Mouse (Mus musculus) adrenal gland, adult (tissue): ENCODE data around the gene Lrrk1.
A peak's percentile ranks its signal among the peaks of the same experiment; 100 is the strongest.
"Not testable (repeated sequence)": the region's sequence is repeated elsewhere in the genome, so short reads cannot be mapped to it uniquely, and the experiment has no call there.

ENCODE experiments used
- DNase-seq, 2 experiments: peaks; one replicate each; pipeline ENCODE4 v3.0.0; 2022 to 2023; ENCODE audit warnings: low spot score in 1 of 2; ENCODE audit not compliant: inconsistent age in 2 of 2

The Lrrk1 gene

DNA sequence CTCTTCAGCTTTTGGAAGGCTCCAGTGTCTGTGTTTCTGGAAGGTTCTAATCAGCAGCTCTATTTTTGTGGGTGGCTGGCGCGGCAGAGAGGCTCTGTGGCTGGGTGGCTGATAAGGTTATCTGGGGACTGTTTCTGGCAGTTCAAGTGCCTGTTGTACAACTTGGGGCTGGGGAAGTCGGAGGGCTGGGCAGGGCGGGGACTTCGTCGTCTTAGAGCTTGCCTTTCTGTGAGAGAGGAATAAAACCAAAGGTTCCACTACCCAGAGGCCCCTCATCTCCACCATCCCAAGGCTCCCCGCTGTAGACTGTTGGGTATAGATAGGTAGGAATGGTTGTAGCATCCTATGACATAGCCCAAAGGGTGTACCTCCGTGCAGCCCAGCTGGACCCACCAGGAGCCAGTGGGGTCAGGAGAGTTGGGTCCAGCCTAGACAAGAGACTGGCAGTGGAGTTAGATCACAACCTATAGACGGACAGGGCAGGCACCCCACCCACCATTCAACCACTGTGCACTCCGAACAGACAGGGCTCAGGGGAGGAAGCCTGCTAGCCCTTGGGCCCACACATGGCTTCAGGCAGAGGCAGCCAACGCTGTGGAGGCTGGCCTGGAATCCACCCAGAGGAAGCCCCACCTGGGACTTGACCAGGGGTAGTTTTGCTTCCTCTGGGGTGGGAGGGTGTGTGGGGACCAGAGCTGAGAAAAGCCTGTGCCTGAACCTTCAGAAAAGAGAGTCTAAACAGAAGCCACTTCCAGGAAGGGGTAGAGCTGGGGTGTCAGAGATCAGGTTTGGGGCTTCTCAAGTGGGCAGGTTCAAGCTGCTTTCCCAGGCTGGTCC lies 191.3 kb downstream of the Lrrk1 start:
- peak in 1 of 2 experiments; percentile 39 for DNase-seq

DNA sequence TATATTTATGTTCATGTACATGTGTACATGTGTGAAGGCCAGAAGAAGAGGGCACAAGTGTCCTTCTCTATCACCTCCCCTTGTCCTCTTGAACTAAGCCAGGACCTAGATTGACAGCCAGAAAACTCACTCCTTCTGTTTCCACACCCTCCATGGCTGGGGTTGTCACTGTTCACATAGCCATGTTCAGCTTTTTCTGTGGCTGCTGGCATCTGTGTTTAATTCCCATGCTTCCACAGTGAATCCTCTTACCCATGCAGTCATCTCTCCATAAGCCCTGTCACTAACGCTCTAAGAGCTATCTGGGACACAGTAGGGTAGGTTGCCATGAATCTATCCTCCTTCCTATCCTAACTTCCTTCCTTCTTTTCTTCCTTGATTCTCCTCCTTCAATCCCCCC lies 192.3 kb downstream of the Lrrk1 start:
- no peak for DNase-seq

DNA sequence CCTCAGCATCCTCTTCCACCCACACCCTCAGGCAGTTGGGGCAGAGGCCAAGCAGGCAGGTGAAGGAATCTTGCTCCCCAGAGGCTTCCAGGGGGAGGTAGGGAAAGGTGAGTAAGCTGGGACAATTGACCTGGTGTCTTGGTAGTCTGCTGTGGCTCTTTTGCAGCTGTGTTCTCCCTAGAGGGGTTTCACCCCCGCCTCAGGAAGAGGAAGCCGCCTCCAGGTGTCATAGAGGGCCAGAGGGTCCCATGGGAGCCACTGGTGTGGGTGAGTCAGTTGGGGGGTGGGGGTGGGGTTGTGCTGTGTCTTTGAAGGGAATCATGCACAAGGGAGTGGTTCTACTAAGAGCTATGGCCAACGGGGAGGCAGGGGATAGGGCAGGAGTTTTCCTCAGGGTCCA lies 193.6 kb downstream of the Lrrk1 start:
- no peak for DNase-seq

DNA sequence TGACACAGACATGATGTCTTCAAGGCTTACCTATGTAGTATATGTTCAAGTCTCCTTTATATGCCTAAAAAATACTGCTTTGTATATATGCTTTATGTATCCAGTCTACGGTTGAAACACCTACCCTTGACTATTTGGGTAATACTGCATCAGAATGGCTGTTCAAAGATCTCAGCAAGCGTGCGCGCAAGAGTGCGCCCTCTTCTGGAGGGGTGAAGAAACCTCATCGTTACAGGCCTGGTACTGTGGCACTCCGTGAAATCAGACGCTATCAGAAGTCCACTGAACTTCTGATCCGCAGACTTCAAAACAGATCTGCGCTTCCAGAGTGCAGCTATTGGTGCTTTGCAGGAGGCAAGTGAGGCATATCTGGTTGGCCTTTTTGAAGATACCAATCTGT lies 197.8 kb downstream of the Lrrk1 start:
- not testable (repeated sequence) for DNase-seq

DNA sequence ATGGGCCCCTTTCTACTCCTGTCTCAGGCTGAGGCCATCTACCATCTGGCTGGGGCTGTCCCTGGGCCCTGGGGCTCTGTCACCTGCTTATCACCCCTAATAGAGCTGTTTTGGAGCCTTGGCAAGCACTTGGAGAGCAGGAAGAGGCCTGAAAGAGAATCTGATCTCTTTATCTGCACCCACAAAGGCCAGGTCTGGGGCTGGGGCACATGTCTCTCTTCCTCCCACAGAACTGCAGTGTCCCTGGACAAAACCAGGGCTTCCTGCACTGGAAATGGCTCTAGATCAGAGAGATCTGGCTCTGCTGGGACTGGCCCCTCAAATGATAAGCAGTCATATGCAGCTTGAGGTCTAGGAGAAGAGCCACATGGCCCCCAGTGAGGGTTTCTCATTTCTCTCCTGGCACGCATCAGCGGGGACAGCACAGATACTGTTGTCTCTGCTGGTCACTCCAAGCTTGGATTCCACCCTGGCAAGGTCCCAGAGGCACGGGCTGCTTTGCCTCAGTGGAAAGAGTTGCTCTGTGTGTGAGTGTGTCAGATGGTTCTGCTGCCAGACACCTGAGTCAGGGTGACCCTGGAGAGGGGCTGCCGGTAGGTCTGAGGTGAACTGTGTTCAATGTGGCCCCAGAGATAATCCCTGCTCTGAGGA lies 200.4 kb downstream of the Lrrk1 start:
- peak in 1 of 2 experiments; percentile 44 for DNase-seq

DNA sequence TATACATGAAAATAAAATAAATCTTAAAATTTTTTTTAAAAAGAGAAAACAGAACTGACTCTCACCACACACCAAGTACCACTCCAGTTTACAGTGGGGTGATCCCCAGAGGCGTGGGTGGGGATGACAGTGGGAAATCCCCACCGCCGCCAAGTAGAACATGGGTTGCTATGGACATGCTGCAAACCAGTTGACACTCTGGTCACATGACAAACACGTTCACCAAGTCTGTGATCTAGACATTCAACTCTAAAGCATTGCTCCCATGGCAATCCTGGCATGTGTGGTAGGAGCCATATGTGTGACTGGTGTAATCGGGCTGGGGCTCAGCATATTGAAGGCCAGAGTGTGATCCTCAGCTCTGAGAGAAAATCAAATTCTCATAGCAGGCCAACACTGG lies 202.8 kb downstream of the Lrrk1 start:
- no peak for DNase-seq

DNA sequence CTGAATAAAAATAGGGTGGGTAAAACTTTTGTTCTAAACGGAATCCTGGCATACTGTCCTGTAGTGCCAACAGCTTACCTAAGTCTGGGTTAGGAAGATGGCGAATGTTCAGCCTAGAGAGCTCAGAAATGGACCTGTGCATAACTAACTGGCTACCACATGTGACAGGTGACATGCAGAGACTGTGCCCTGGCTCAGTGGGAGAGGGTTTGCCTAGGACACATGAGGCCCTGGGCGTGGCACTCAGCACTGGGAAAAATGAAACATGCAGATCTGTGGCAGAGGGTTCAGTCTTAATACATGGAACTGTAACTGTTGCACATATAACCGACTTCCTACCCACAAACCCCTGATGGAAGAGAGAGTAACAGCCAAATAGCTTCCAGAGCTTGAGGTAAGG lies 204.1 kb downstream of the Lrrk1 start:
- DNase-seq: no peak

DNA sequence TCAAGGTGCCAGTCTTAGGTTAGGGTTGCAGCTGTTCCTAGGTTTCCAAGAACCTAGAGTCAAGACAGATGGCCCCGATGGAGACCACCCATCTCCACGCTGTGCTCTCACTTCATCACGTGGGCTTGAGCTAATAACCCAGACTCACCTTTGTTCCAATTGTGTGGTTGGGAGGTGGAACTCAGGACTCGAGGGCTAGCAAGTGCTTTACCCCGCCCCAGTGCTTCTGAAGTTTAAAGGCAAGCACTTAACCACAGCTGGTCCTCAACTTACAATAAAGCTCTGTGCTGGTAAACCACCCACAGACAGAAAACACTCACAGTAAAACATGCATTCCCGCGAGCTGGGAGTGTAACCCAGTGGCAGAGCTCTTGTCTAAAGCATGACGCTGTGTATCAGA lies 204.7 kb downstream of the Lrrk1 start:
- no peak for DNase-seq

DNA sequence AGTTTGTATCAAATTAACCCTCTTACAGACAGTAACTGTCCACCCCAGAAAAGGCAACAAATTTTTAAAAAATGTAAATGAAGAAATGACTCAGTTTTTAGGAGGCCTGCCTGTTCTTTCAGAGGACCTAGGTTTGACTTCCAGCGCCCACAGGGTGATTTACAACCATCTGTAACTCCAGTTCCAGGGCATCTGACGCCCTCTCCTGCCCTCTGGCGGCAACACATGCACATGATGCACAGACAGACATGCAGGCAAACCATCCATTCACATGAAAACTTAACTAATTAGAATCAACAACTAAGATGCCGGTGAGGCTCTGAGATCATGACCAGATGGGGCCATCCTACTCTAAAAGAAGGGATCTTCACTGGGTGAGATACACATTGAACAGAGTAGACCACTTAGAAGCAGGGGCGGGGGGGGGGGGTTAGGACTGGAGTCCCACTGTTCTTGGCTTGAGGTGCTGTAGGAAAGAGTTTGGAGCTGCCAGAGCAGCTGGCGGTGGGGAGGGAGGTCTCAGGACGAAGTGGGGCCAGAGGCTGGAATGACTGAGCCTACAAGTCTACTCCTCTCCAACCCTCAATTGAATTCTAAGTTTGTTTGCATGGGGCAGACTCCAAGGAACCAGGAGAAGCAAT lies 206.0 kb downstream of the Lrrk1 start:
- DNase-seq: no peak

DNA sequence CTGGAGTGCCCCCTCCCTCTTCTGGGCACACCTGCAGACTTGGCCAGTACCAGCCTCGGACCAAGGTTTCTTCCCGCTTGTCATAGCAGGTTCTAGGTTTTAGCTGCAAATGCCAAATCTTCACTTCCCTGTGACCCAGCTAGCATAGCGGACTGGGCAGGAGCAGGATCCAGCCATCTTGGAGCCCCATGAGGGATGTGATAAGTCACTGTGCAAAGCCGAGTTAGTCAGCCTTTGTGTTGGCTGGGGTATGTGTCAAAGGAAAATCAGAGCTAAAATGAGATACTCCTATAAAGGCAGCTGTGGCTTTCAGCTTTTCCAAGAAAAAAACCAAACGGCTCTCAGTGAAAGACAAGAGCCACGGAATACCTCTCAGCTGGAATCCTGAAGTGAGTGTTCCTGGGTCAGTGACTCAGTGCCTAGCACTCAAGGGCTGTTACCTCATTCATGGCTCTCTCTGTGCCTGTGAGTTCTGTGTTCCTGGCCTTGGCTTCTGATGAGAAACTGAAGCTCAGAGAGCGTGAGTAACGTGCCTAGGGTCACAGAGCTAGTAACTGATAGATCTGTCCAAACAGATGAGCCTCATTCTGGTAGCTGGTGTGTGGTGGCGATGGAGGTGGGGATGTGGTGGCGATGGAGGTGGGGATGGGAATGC lies 207.3 kb downstream of the Lrrk1 start:
- peak; percentile 75 to 80 for DNase-seq

DNA sequence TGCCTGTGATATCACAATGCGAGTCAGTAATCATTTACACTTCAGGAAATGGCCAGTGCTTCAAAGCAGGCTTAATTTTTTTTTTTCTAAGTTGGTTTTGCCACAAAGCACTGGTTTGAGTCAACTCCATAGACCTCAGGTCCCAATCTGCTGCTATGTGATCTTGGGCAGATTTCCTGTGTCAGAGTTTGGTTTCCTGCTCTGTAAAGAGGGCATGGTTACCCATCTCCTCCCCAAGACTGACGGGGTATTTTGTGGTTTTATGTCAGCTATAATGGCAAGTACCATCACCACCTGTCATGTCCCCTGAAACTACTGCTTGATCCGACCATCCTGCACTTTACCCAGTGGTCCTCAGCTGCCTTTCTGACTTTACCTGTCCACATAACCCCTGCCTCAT lies 207.9 kb downstream of the Lrrk1 start:
- no peak for DNase-seq

DNA sequence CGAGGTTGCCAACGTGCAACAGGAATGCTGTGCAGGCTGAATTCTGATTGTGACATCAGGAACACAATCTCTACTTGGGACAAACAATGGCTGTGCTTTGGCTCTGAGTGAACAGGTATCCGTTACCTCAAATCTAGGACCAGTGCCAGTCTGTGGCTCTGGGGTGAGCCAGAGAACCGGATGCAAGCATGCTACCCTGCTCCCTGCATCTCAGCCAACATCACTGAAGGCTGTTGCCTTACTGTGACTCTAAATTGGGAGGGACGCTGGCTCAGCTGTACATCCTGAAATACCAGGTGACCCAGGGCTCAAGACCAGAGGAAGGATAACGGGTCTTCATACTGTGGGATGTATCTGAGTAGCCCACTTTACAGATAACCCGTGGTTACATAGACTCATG lies 208.4 kb downstream of the Lrrk1 start:
- DNase-seq: no peak

DNA sequence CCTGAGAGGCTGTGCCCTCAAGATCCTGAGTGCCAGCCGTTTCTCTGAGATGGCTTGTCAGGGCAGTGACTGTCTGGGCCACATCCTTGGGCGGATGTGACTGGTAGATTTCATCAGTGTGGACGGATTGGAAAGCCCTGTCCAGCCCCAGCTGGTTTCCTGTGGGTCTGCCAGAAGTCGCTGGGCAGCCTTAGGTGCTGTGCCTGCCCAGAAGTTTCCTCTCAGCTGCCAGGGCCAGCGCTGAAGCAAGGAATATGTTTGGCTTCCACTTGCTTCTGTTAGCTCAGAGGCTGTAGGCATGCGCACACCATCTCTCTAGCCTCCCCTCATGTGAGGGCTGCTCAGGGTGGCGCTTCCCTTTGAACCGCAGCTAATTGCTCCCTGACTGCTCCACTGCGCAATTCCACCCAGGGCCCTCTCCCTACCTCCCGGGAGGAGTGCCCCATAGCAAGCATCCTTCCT lies 209.0 kb downstream of the Lrrk1 start:
- DNase-seq: peak in 1 of 2 experiments; percentile 79

DNA sequence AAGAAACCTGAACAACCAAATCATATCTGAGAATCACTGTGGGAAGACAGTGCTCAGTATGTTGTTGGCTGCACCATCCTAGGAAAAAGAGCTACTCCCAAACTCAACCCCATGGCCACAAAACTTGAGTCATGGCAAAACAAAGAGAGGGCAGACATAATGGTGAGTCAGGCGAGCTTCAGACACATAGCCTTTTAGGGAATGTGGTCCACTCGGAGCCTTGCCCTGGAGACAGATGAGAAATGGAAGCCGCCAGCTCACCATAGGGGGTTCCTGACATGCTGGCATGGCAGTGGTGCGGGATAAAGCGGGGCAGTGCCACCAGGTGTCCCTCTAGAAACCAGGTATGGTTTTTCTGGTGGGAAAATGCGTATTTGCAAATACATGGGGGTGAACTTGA lies 210.0 kb downstream of the Lrrk1 start:
- DNase-seq: peak in 1 of 2 experiments; percentile 63

DNA sequence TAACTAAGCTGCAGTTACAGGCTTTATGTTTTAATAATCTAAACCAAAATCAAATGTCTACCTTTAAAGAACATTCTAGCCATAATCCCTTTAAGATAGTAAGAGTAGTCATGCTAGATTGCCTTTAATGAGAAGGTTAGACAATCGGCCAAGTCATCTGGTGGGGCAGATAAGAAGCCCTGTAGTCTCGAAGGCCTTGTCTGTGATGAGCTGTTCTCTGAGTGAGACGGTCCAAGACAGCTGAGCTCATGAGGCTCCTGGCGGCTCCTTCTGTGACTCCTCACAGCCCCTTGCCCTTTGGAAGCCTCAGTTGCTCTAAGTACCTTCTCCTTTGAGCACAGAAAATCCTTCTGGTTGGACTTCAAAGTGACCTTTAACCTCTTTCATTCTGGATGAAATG lies 211.2 kb downstream of the Lrrk1 start:
- peak in 1 of 2 experiments; percentile 66 for DNase-seq
